Mouse (Mus musculus) forebrain, embryonic 15.5 days (tissue): ENCODE measurements around the gene H6pd. TPM values are rescaled to one million over a fixed set of nuclear protein-coding genes. Genes with fewer than 3 reads are reported as not detected.

ENCODE experiments used
- ATAC-seq: fragments of 200-750 bp; cut with Nextera tagmentation; replicated peaks from 2 replicates; pipeline ENCODE4 v1.8.0; 2017; ENCODE audit warnings: mild to moderate bottlenecking, moderate TSS enrichment, moderate library complexity
- H3K27ac ChIP-seq: fragments of 300-500 bp; sonication (generic); replicated peaks from 2 replicates; pipeline ENCODE4 v1.5.1; 2015; ENCODE audit warnings: mild to moderate bottlenecking, inconsistent platforms
- H3K27me3 ChIP-seq: fragments of 300-500 bp; sonication (generic); 2 replicates; pipeline ENCODE4 v1.6.1; 2015; ENCODE audit warnings: inconsistent platforms
- H3K36me3 ChIP-seq: fragments of 300-500 bp; sonication (generic); 2 replicates; pipeline ENCODE4 v1.6.1; 2015; ENCODE audit warnings: mild to moderate bottlenecking, inconsistent platforms
- H3K4me1 ChIP-seq: fragments of 300-500 bp; sonication (generic); 2 replicates; pipeline ENCODE4 v1.6.1; 2015; ENCODE audit warnings: inconsistent platforms
- H3K4me2 ChIP-seq: fragments of 300-500 bp; sonication (generic); replicated peaks from 2 replicates; pipeline ENCODE4 v1.6.1; 2015; ENCODE audit warnings: mild to moderate bottlenecking, inconsistent platforms
- H3K4me3 ChIP-seq: fragments of 300-500 bp; sonication (generic); 2 replicates; pipeline ENCODE4 v1.5.1; 2015; ENCODE audit warnings: mild to moderate bottlenecking, inconsistent platforms
- H3K9ac ChIP-seq: fragments of 300-500 bp; sonication (generic); replicated peaks from 2 replicates; pipeline ENCODE4 v1.6.1; 2015; ENCODE audit warnings: mild to moderate bottlenecking, inconsistent platforms
- H3K9me3 ChIP-seq: fragments of 300-500 bp; sonication (generic); 2 replicates; pipeline ENCODE4 v1.6.1; 2016; ENCODE audit warnings: inconsistent platforms
- WGBS: fragments of 180-500 bp; shearing (Covaris S2); methylation state at CpG from one replicate; pipeline ENCODE4 v1.1.7; 2015; ENCODE audit warnings: mixed read lengths; 5-methylcytosine and 5-hydroxymethylcytosine counted together
- polyA plus RNA-seq: library from polyadenylated mRNA; unstranded; fragments of >200 nt; fragmentation: Nextera tagmentation; extraction: Ambion mirVana; gene quantifications from 2 replicates; pipeline ENCODE4 v1.2.1, GENCODE M21; 2015

H6pd gene
- polyA plus RNA-seq, 1 experiment from 2014 or later: 1.5 TPM

DNA sequence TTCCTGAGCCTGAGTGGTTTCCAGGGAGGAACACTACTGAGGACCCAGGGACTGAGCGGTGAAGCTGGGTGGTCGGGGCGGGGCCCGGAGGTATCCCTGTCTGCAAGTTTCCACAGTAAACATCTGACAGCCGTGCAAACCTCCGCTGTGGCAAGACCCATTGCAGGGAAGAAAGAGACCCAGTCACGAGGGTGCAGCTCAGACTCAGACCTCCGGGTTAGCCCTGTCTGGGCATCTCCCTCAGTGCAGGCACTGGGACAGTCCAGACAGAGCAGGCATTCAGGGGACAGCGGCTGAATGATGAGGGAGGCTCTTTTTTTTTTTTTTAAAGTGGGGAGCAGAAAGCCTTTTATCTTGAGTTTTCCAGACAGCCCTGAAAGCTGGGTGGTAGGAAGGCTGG, 63.6 kb downstream of the H6pd start:
- WGBS: 68% methylated on average over 9 of the region's 9 CpGs

DNA sequence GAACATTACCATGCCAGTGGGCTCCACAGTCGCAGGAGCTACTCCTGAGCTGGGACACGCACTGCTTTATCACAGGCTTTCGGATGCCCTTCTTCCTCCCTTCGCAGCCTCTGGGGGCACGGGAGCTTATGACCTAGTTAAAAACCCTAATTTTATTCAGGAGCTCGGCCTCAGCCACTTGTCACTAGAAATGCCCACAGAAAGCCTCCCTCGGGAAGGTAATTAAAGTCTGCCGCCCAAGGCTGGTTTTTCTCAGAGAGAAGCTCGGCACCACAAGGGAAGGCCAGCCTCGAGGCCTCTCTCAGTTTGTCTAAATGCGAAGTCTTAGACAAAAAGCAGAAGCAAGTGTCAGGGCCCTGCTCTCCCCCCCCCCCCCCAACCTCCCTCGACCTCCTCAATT, 64.6 kb downstream of the H6pd start:
- H3K4me3 ChIP-seq: no peak overlapping the region
- H3K9me3 ChIP-seq: no peaks in the 10 kb centered on the region
- no peak overlapping the region for H3K9ac ChIP-seq
- H3K36me3 ChIP-seq: no peaks in the 10 kb centered on the region
- no peaks in the 10 kb centered on the region for H3K27me3 ChIP-seq
- 32% methylated on average over 12 of the region's 12 CpGs for WGBS
- H3K4me1 ChIP-seq: peaks cover 22% of the 10 kb centered on the region
- no peak overlapping the region for H3K27ac ChIP-seq
- no peak for ATAC-seq
- no peak overlapping the region for H3K4me2 ChIP-seq

More for the DNA sequence above, 63.6 kb downstream of the H6pd start:
- Histone ChIP-seq H3K4me3 (no peak overlapping the region), H3K4me2 (no peak overlapping the region), H3K27ac (no peak overlapping the region), H3K36me3 (no peaks in the 10 kb centered on the region), H3K27me3 (no peaks in the 10 kb centered on the region), H3K4me1 (peaks cover 25% of the 10 kb centered on the region), H3K9me3 (no peaks in the 10 kb centered on the region), H3K9ac (no peak overlapping the region)
- no peak for ATAC-seq

- ATAC-seq: no peak
- no peak overlapping the region for H3K27ac ChIP-seq
- WGBS: 35% methylated on average over 10 of the region's 10 CpGs
- H3K27me3 ChIP-seq: no peaks in the 10 kb centered on the region
- no peaks in the 10 kb centered on the region for H3K9me3 ChIP-seq
- no peak overlapping the region for H3K9ac ChIP-seq
- no peaks in the 10 kb centered on the region for H3K36me3 ChIP-seq
- peaks cover 22% of the 10 kb centered on the region for H3K4me1 ChIP-seq
- H3K4me2 ChIP-seq: no peak overlapping the region
- no peak overlapping the region for H3K4me3 ChIP-seq
Measured at GRCm38 (mm10) chr4:149942831-149943741, 65.7 kb downstream of the H6pd start.

DNA sequence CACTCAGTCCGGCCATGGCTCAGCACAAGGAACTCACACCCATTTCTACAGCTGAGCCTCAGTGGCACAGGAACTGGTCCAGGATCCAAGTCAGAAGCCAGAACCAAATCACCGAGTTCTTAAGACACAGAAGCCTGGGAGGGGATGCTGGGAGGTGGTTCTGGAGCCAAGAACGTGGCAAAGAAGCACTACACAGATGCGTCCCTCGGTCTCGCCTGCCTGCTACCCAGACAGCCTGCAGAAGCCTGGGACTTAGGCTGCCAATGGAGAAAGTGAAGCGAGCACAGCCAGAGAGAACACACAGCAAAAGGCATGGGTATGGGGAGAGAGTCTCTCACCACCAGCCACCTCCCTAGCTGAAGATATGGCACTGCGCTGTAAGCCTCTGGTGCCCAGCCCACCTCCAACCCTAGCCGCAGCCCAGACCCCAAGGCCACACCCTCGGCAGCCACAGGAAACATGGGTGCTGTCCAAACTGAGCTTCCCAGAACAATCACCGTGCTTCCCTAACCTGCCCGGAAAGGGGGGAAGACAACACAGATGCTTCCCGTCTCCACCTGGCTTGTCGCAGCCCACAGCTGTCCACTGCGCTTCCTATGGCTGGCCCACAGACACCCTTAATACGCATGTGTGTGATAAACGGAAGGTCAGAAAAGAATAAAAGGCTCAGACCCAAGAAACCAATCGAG, 67.6 kb downstream of the H6pd start:
- Histone ChIP-seq H3K9ac (no peak overlapping the region), H3K4me1 (peaks cover 22% of the 10 kb centered on the region), H3K9me3 (no peaks in the 10 kb centered on the region), H3K4me2 (no peak overlapping the region), H3K27ac (no peak overlapping the region), H3K27me3 (no peaks in the 10 kb centered on the region), H3K36me3 (no peaks in the 10 kb centered on the region), H3K4me3 (no peak overlapping the region)
- 76% methylated on average over 18 of the region's 18 CpGs for WGBS
- ATAC-seq: no peak

- Histone ChIP-seq H3K4me3 (no peak overlapping the region), H3K4me1 (peaks cover 7% of the 10 kb centered on the region), H3K27me3 (no peaks in the 10 kb centered on the region), H3K36me3 (no peaks in the 10 kb centered on the region), H3K4me2 (no peak overlapping the region), H3K9ac (no peak overlapping the region), H3K9me3 (no peaks in the 10 kb centered on the region), H3K27ac (no peak overlapping the region)
- WGBS: 68% methylated on average over 8 of the region's 8 CpGs
- ATAC-seq: no peak
Measured at GRCm38 (mm10) chr4:149938701-149939100, 70.1 kb downstream of the H6pd start.

DNA sequence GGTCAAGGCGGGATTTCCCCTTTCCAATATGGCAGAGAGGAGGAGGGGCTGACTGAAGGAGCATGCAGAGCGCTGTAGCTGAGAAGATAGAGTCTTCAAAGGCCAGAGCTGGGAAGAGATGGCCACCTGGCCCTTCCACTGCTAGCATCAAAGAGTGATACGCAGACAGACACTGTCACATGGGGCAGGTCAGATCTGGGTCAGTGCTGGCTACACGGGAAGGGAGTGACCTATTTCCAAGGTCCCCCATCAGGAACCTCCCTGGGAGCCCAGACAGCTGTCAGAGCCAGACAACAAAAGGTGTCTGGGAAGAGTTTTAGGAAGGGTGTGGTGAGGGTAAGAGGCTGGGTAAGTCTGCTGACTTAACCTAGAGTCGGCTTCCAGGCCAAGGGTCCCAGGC, 71.9 kb downstream of the H6pd start:
- H3K9me3 ChIP-seq: no peaks in the 10 kb centered on the region
- no peak overlapping the region for H3K4me3 ChIP-seq
- no peak overlapping the region for H3K27ac ChIP-seq
- H3K27me3 ChIP-seq: no peaks in the 10 kb centered on the region
- ATAC-seq: no peak
- no peaks in the 10 kb centered on the region for H3K4me1 ChIP-seq
- no peak overlapping the region for H3K9ac ChIP-seq
- H3K4me2 ChIP-seq: no peak overlapping the region
- WGBS: 75% methylated on average over 5 of the region's 5 CpGs
- no peaks in the 10 kb centered on the region for H3K36me3 ChIP-seq

GRCm38 (mm10) chr4:149935470-149935869, 73.4 kb downstream of the H6pd start:
- H3K4me2 ChIP-seq: no peak overlapping the region
- no peaks in the 10 kb centered on the region for H3K9me3 ChIP-seq
- H3K27ac ChIP-seq: no peak overlapping the region
- no peaks in the 10 kb centered on the region for H3K4me1 ChIP-seq
- H3K9ac ChIP-seq: no peak overlapping the region
- no peaks in the 10 kb centered on the region for H3K27me3 ChIP-seq
- no peaks in the 10 kb centered on the region for H3K36me3 ChIP-seq
- ATAC-seq: no peak
- WGBS: 88% methylated on average over 6 of the region's 6 CpGs
- H3K4me3 ChIP-seq: no peak overlapping the region

GRCm38 (mm10) chr4:149933519-149934245, 75.1 kb downstream of the H6pd start:
- no peak for ATAC-seq
- Histone ChIP-seq H3K27me3 (no peaks in the 10 kb centered on the region), H3K36me3 (no peaks in the 10 kb centered on the region), H3K4me2 (no peak overlapping the region), H3K9ac (no peak overlapping the region), H3K4me1 (no peaks in the 10 kb centered on the region), H3K27ac (no peak overlapping the region), H3K9me3 (no peaks in the 10 kb centered on the region), H3K4me3 (no peak overlapping the region)
- WGBS: 89% methylated on average over 16 of the region's 16 CpGs

- H3K27ac ChIP-seq: no peak overlapping the region
- H3K9me3 ChIP-seq: no peaks in the 10 kb centered on the region
- ATAC-seq: no peak
- H3K4me3 ChIP-seq: no peak overlapping the region
- H3K4me1 ChIP-seq: no peaks in the 10 kb centered on the region
- 92% methylated on average over 7 of the region's 7 CpGs for WGBS
- H3K4me2 ChIP-seq: no peak overlapping the region
- no peaks in the 10 kb centered on the region for H3K36me3 ChIP-seq
- no peaks in the 10 kb centered on the region for H3K27me3 ChIP-seq
- H3K9ac ChIP-seq: no peak overlapping the region
Measured at GRCm38 (mm10) chr4:149933025-149933424, 75.8 kb downstream of the H6pd start.

- Histone ChIP-seq H3K4me2 (no peak overlapping the region), H3K9me3 (no peaks in the 10 kb centered on the region), H3K4me3 (no peak overlapping the region), H3K9ac (no peak overlapping the region), H3K27me3 (no peaks in the 10 kb centered on the region), H3K4me1 (no peaks in the 10 kb centered on the region), H3K27ac (no peak overlapping the region), H3K36me3 (no peaks in the 10 kb centered on the region)
- WGBS: 84% methylated on average over 9 of the region's 9 CpGs
- ATAC-seq: no peak
Measured at GRCm38 (mm10) chr4:149932108-149932815, 76.6 kb downstream of the H6pd start.

- Histone ChIP-seq H3K27ac (no peak overlapping the region), H3K4me3 (no peak overlapping the region), H3K27me3 (no peaks in the 10 kb centered on the region), H3K9me3 (no peaks in the 10 kb centered on the region), H3K4me2 (no peak overlapping the region), H3K9ac (no peak overlapping the region), H3K36me3 (no peaks in the 10 kb centered on the region), H3K4me1 (no peaks in the 10 kb centered on the region)
- 75% methylated on average over 3 of the region's 3 CpGs for WGBS
- no peak for ATAC-seq
Measured at GRCm38 (mm10) chr4:149930755-149931154, 78.1 kb downstream of the H6pd start.
